Mouse (Mus musculus): Measurements from ENCODE around the gene Gsto2.
"Not testable (repeated sequence)": the region's sequence is repeated elsewhere in the genome, so short reads cannot be mapped to it uniquely, and the experiment has no call there.

Gene Gsto2

DNA sequence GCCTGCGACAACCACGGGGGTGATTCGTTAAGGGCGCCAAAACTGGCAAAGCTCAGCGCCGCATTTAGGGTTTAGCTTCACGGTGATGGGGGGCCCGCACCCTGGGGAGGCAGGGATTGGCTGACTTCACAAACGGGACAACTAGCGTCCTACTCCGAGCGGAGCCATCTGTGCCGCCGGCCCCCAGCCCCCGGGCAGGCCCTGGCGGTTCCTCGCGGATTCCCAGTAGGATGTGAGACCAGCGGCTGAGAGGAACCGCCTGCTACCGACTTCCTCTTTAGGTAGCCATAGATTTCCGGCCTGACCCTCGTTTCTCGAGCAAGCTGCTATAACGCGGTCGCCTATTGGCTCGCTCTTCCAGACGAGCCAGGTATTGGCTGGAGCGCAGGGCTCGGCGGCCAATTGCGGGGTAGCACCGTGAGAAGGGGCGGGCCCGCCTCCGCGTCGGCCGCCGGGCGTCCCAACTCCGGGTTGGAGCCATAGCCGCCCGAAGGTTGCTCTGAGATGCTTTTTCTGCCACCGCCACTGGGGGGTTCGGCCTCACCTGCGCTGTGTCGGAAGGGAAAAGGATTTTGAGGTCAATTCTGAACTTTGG, at the start of gene Gsto2:
Gene Gsto2, plus strand, starts transcription at position 182 of the 595 bp plus-strand sequence.
- peak; percentile 95 for DNase-seq (ENCODE audit: low read depth, low spot score)

DNA sequence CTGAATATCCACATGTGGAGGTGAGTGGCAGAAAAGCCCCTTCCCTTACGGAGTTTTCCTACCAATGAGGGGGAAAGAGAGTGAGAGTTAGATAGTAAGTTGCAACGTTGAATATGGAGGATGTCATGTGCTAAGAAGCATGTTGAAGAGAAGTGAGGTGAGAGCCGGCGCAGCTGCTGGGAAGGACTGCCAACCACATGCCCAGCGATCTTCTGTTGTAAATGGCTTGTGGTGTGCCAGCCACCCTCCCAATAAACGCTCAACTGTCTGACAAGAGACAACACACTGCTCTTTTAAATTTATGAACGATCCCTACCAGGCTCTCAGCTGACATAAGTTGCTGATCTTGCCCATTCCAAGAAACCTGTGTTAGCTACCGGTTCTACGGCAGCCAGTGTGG, 47.6 kb upstream of the Gsto2 start:
- DNase-seq (ENCODE audit: low read depth, low spot score), result no peak

DNA sequence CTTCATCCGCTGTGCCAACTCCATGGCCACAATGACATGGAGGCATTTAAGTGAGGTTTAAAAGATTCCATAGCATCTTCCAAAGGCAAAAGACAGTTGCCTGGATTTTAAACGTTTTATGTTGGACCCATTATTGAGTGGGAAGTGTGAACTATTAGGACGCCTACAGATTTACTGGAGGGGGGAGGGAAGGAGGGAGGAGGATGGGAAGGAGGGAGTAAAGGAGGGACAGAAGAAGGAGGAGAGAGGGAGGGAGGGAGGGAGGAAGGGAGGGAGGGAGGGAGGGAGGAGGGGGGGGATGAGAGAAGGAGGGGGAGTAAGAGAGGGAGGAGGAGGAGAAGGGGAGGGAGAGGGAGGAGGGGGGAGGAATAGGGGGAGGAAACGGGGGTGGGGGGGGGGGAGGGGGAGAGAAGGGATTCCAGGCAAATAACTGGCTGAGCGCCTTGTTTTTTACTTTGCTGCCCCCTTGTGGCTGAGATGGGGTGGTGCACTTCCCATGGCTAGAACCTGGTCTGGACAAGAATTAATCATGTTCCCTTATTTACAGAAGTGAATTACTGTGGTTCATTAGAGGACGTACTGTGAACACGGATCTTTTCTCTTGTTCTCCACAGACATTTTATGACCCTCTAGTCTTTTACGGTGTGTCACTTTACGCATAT, 44.4 kb upstream of the Gsto2 start:
- DNase-seq (ENCODE audit: low read depth, low spot score), result peak; percentile 85

DNA sequence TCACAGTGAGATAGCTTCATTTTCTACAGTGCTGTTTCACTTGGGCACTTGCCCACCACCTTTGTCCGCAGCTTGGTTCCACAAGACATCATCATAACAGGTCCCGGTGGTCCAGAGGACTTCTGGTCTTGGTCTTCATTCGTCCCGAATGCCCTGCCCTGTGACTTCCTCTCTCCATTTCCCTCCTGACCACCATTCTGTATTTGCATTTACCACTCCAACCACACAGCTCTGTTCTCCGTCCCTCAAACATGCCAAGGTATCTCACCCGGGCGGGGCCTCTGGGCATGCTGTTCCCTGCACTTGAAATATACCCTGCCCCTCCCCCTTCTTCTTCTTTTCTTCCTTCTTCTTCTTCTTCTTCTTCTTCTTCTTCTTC, 43.9 kb upstream of the Gsto2 start:
- no peak for DNase-seq (ENCODE audit: low read depth, low spot score)

DNA sequence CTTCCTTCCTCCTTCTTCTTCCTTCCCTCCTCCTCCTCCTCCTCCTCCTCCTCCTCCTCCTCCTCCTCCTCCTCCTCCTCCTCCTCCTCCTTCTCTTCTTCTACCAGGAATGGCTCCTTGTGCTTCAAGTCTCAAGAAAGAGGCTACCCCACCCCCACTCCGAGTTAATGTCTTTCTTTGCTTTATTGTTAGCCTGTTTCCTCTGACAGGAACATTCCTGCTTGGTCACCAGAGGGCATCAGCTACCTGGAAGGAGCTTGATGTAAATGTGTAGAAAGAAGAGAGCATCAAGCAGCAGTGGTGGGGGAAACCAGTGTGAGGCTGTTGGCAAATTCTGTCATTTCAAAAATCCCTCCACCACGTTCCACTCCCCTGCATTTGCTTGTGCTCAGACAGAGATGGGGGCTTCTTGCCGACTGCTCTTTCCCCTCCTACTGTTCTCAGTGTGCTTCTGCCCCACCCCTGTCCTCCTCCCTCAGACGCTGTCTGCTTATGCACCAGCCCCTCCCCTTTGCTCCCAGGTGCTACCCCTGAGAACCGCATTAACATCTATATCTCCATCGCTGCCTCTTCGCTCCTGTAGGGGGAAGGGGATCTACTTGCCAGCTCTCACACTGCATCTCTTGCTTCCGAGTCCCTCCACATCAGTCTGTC, 43.1 kb upstream of the Gsto2 start:
- DNase-seq (ENCODE audit: low read depth, low spot score), result no peak

DNA sequence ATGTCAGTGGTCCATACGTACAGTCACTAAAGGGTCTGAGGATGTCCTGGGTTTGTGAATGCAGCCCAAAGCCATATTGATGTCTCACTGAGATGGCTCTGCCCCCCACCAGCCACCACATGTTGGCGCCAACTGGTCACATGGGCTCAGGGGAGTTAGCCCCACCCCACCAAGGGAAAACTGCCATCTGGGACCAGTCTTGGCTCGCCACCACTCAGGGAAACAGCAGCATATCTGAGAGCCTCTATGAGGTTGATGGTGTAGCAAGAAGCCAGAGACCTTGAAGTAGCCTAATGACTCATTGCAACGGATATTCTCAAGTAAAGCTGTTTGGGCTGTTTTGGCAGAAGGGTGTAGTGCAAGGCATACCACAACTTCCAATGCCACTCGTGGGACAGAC, 41.3 kb upstream of the Gsto2 start:
- no peak for DNase-seq (ENCODE audit: low read depth, low spot score)

DNA sequence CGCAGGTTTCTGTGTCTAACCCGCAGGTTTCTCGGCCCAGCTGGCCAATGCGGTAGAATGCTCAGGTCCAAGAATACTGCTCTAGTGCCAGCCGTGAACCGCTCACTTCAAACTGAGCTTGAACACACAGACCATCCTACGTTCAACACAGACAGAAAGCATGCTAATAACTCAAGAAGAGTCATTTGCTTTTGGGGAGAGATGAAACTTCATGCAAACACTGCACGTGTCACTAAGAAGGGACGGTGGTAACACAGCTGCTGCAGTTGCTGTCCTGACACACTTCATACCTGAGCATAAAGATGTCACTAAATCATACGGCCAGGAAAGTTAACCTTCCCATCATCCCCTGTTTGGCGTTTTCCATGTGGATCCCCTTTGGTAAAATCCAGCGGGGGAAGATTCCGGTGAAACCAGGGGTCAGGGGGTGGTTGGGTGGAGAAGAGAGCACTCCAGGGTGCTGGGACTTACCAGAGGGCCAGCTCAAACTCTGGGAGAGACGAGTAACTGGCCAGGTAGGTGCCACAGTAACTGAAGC, 35.4 kb upstream of the Gsto2 start:
- no peak for DNase-seq (ENCODE audit: low read depth, low spot score)

DNA sequence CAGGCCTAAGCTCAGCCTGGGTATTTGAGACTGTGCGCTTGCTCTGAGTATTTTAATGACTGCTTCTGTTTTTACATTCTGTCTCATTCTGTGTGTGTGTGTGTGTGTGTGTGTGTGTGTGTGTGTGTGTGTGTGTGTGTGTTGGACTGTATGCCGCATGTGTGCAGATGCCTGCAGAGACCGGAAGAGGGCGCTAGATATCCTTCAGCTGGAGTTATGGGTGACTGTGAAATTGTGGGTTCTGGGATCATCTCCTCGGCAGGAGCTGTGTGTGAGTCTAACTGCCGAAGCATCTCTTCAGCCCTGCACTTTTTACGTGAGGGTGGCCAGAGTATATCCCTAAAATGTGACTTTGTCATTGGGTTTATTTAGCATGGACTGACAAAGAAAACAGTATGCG, 34.2 kb upstream of the Gsto2 start:
- no peak for DNase-seq (ENCODE audit: low read depth, low spot score)

- DNase-seq (ENCODE audit: low read depth, low spot score), result no peak
Measured at GRCm38 (mm10) chr19:47832316-47832715, 33.0 kb upstream of the Gsto2 start.

DNA sequence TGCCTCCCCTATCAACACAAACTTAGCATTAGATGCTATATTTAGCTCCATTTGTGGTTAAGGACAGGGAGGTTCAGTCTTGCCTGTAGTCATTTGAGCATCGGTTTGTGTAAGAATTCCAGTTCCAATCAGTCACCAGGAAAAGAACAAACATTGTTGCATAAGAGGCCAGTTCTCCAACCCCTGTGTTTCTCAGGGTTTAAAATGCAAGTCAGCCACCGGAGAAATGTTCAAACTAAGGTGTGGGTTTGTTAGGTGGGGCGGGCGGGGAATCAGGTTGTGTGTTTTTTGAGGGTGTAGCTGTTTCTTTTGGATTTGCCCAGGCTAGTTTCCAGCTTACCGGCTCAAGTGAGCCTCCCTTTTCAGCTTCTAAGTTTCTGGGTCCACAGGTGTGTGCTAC, 30.7 kb upstream of the Gsto2 start:
- DNase-seq (ENCODE audit: low read depth, low spot score), result no peak

GRCm38 (mm10) chr19:47835776-47836175, 29.6 kb upstream of the Gsto2 start:
- no peak for DNase-seq (ENCODE audit: low read depth, low spot score)

DNA sequence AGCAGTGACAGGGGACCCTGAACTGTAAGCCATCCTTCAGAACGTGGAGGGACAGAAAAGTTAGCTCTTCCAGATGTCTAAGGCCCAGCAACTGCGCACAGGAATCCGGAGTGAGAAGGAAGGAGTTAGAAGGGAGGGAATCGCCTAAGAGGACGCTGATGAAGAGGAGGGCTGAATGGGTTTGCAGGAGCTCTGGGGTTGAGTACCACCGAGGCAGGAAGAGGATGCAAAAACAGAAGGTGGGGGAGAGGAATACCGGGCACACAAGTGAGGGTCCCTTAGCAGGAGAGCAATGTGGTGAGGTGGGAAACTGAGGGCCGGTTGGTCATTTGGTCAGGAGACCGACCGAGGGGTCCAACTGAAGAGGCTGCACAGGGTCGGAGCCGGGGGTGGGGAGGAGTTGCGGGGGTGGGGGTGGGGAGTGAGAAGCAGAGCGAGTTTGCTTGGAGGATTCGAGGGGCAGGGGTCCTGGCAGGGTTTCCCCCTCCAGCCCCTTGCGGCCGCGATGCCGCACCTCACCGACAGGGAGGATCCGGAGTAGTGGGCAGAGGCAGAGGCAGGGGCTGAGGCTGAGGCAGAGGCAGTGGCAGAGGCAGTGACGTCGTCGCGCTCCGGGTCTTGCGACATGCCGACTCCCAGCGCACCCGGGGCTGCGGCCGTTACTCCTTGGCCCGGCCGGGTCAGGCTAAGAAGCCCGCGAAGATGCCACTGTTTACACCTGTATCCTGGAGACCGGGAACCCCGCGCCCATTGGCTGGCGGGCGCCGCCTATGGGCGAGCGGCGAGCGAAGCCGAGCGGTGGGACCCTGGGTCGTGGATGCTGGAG, 28.4 kb upstream of the Gsto2 start:
- DNase-seq (ENCODE audit: low read depth, low spot score), result peak; percentile 82

- no peak for DNase-seq (ENCODE audit: low read depth, low spot score)
Measured at GRCm38 (mm10) chr19:47837527-47837901, 27.8 kb upstream of the Gsto2 start.

GRCm38 (mm10) chr19:47841234-47841633, 24.1 kb upstream of the Gsto2 start:
- DNase-seq (ENCODE audit: low read depth, low spot score), result not testable (repeated sequence)

DNA sequence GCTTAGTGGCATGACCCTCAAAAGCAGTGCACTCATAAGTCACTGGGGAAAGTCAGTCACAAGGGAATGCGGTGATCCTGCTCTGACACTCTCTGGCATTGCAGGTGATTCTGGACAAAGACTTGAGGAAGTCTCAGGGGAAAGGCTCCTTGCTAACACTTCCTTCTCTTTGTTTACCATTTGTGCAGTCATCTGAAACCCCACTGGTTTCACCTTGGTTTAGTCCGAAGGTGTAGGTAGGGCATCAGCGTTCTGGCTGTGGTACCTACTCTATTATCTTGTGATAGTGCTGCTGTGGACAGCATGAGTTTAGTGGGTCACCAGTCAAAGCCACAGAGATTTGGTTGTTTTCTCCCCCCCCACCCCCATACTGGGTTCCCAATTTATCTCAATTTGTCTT, 15.6 kb upstream of the Gsto2 start:
- DNase-seq (ENCODE audit: low read depth, low spot score), result no peak

DNA sequence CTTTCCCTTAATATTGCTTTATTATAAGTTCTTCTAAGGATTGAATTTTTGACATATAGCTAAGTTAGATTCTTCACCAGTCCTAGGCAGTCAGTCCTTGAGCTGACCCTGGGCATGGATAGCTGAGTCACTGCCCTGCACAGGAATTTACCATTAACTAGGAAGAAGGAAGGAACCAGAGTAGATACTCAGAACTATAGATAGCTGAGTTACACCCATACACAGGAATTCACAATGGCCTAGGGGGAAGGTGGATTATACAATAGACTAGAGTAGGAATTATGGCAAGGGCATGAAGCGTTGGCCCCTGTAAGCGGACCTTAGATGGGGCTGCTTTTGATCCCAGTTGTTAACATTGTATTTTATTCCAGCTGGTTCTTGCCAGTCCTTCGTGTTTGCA, 13.2 kb upstream of the Gsto2 start:
- not testable (repeated sequence) for DNase-seq (ENCODE audit: low read depth, low spot score)

DNA sequence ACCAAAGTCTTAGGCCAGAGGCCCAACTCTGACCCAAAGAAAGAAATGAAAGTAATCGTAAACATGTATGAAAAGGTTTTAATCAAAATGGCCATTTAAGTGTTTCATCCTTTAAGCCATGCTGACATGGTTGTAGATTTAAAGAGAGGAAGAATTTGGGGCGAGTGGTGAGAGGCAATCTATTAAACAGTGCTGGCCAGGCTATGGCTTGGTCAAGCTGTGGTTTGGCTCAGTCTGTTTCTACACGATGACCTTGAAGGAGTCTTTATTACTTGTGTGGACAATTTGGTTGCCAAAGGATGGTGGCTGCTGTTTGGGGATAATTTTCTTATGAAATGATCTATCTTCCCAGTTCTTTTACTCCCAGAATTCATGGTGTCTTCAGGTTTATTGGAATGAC, 12.3 kb upstream of the Gsto2 start:
- no peak for DNase-seq (ENCODE audit: low read depth, low spot score)

DNA sequence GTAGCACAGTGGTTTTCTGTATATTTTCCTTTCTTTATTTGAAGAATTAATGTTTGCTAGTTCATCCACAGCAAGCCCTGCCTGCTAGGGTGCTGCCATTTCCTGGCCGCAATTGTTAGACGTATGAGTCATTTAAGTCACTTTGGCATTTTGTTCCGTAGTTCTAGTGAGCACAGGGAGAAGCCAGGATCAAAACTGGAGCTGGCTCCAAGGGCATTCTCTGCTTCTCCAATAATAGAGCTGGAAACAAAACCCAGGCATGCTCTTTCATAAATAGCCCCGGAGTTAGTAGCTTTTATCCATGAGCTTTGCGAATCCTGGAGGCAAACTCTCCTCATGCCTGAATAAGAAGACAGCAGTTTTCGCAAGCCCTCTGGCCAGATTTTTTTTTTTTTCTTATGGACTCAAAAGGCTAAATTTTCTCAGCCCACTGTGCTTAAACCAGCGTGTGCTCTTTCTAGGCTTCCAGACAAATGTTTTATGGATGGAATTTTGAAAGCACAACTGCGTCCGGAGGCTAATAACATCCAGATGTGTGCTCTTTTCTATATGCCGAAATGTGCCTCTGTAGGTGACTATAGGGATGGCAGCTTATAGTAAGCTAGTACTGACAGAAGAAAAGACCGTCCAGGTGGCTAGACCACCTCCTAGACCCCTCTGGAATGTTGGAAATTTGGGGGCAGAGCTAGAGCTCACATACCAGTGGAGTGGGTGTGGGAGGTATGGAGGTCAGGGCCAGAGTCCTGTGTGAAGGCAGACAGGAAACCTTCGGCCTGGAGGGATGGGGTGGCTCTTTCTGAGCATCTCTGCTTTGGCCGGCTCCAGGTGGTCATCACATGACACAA, 11.2 kb upstream of the Gsto2 start:
- DNase-seq (ENCODE audit: low read depth, low spot score), result peak; percentile 84

DNA sequence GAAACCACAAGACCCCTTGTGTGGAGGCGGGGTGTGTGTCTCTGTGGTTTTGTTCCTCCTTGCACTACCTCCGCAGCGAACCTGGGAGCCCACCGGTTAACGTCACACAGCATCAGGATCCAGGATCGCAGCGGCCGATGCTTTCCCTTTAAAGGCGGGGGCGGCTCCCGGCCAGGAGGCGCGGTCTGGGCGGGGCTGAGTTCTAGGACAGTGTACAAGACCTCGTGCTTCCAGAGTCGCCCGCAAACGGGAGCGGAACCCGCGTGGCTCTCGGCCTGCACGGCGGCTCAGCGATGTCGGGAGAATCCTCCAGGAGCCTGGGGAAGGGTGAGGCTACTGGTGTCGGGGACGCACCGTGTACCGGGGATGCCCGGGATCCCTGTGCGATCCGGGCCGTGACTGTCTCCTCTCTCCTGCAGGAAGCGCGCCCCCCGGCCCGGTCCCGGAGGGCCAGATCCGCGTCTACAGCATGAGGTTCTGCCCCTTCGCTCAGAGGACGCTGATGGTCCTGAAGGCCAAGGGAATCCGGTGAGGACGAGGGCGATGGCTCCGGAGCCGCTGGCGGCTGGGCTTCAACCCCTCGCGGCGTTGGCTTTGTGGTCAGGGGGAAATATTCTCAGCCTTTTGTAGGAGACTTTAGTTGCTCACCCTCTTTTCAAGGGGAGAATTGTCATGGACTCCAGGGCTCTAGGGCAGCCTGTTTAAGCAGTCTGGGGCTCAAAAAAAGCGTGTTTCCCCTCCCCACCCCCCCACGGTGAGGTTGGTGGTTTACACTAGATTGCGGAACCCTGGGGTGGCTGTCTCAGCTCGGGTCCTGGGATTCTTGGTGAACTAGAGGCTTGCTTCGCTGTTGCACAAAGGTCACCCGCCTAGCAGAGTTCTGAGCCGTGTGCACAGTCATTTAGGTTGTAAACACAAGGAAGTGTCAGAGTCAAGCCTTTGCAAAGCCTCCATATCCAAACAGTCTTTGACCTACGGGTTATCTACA, 10.2 kb upstream of the Gsto2 start, which contains the start of gene Gsto1:
Gene Gsto1, plus strand, starts transcription at position 175 of the 988 bp plus-strand sequence.
- peak; percentile 90 for DNase-seq (ENCODE audit: low read depth, low spot score)
